Mouse (Mus musculus): Measurements from ENCODE around the gene Cdyl. TPM values are rescaled to one million over a fixed set of nuclear protein-coding genes. Genes with fewer than 3 reads are reported as not detected.

The Cdyl gene
- polyA plus RNA-seq, 1 experiment from 2014 or later = 6.4 TPM

DNA sequence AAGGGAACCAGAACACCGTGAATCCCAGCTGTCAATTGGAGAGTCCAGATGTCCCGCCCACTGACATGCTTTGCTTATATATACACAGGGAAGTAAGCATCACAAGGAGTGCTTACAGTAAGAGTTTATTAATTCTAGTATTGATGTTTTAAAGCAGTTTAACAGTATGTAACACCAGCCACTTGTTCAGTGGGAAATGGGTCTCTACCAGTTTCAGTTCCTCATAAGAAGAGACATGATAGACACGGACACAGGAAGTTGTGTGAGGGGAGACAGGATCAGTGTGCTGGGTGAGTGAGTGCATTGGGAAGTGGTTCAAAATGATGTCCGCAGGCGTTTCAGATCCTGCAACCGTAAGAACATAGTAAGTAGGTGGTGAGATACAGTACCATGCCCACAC, 123.9 kb downstream of the Cdyl start:
- Histone ChIP-seq H3K9me3 (replicated peaks; ENCODE audit: control insufficient read depth, low read length) (no peaks in the 10 kb centered on the region), H3K36me3 (ENCODE audit: control insufficient read depth, insufficient read depth) (no peaks in the 10 kb centered on the region), H3K4me2 (ENCODE audit: low read depth, low read length) (no peak overlapping the region), H3K4me1 (ENCODE audit: control insufficient read depth, insufficient read depth, low read length) (peaks cover 24% of the 10 kb centered on the region), H3K9ac (ENCODE audit: low read length) (no peak overlapping the region), H3K27me3 (ENCODE audit: control insufficient read depth, insufficient read depth, low read length) (no peaks in the 10 kb centered on the region), H3K4me3 (ENCODE audit: low read length) (no peak overlapping the region), H3K27ac (ENCODE audit: low read length) (no peak overlapping the region; the same call in 1 of the 2 replicates)
- WGBS = 71% methylated on average over 6 of the region's 6 CpGs
- ATAC-seq (replicated peaks; ENCODE audit: extremely low read depth, insufficient read depth, low FRiP score) = no peak

DNA sequence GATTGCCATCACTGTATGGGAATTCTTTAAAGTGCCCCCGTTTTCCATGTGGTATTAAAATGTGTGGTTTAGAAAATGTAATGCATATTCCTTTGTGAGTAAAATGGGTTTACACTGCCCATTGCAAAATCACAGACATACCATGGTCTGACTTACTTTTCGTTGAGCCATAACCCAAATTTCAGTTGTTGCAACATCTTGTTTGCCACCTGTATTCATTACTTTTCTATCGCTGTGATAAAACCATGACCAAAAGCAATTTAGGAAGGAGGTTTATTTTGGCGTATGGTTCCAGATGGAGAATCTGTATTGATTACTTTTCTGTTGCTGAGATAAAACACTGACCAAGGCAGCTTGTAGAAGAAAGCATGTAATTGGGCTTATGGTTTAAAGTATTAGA, 124.6 kb downstream of the Cdyl start:
- no peak overlapping the region for H3K9ac ChIP-seq (ENCODE audit: low read length)
- H3K9me3 ChIP-seq (replicated peaks; ENCODE audit: control insufficient read depth, low read length) = no peaks in the 10 kb centered on the region
- WGBS = 94% methylated on average over 4 of the region's 4 CpGs
- H3K27ac ChIP-seq (ENCODE audit: low read length) = no peak overlapping the region
- H3K4me2 ChIP-seq (ENCODE audit: low read depth, low read length) = no peak overlapping the region
- ATAC-seq (replicated peaks; ENCODE audit: extremely low read depth, insufficient read depth, low FRiP score) = no peak
- no peak overlapping the region for H3K4me3 ChIP-seq (ENCODE audit: low read length)
- H3K36me3 ChIP-seq (ENCODE audit: control insufficient read depth, insufficient read depth) = no peaks in the 10 kb centered on the region
- H3K27me3 ChIP-seq (ENCODE audit: control insufficient read depth, insufficient read depth, low read length) = no peaks in the 10 kb centered on the region
- H3K4me1 ChIP-seq (ENCODE audit: control insufficient read depth, insufficient read depth, low read length) = peaks cover 29% of the 10 kb centered on the region

DNA sequence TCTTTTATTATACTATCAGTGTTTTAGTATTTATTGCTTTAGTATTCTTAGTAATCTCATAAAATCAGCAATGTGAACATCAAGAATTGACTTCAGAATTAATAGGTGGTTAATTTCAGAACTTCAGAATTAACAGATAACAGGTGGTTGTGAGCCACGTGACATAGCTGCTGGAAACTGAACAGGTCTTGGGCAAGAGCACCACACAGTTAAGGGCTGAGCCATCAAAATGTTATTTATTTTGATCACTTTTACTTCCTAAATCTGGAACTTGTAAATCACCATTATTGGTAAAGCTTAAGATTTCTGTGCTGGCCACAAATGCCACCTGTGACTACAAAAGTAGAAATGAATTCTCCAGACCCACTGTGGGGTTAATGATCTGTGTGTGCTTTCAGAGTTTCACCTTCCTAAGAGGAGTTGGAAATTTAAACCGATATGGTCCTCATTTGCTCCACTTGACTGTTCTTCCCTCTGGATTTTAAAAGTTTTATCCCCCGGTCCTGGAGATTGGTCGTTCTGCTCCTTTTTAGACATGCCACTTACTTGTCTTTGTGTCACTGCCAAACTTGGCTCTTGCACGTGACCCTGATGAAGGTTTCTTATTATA, 125.8 kb downstream of the Cdyl start:
- Histone ChIP-seq H3K27ac (ENCODE audit: low read length) (no peak overlapping the region), H3K4me1 (ENCODE audit: control insufficient read depth, insufficient read depth, low read length) (peaks cover 37% of the 10 kb centered on the region)
- 53% methylated on average over 5 of the region's 5 CpGs for WGBS

DNA sequence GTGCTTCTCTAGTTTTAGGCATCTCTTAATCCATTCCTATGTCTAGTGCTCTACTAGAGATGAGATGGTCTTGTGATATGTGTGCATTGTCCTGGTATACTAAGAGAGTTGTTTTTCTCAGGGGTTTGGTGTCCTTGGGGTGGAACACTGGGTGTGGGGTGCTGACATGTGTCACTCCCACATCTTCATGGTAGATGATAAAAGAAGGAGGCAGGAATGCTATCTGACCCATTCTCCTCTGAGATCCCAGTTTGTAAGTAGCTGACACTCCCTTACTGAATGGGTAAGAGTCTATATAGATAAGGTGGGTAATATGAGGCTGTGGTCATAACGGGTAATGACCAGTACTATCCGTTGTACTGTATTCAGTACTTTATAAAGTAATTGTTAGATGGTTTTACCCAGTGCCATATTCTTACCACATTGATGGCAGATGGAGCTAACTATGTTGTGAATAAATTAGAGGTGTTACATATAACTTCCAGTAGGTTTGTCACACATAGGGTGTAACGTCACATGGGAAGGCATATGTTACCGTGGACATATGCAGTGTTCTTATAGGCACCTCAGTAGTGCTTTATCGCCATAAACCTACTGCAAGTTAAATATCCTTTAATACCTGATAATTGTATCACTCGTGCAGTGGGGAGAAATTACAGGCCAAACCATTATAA, 127.2 kb downstream of the Cdyl start:
- H3K27me3 ChIP-seq (ENCODE audit: control insufficient read depth, insufficient read depth, low read length) = no peaks in the 10 kb centered on the region
- H3K27ac ChIP-seq (ENCODE audit: low read length) = no peak overlapping the region
- peaks cover 50% of the 10 kb centered on the region for H3K4me1 ChIP-seq (ENCODE audit: control insufficient read depth, insufficient read depth, low read length)
- 68% methylated on average over 6 of the region's 6 CpGs for WGBS
- no peak for ATAC-seq (replicated peaks; ENCODE audit: extremely low read depth, insufficient read depth, low FRiP score)
- no peak overlapping the region for H3K4me2 ChIP-seq (ENCODE audit: low read depth, low read length)
- no peak overlapping the region for H3K4me3 ChIP-seq (ENCODE audit: low read length)
- no peak overlapping the region for H3K9ac ChIP-seq (ENCODE audit: low read length)
- H3K36me3 ChIP-seq (ENCODE audit: control insufficient read depth, insufficient read depth) = no peaks in the 10 kb centered on the region
- no peaks in the 10 kb centered on the region for H3K9me3 ChIP-seq (replicated peaks; ENCODE audit: control insufficient read depth, low read length)

More for the DNA sequence above, 125.8 kb downstream of the Cdyl start:
- Histone ChIP-seq H3K36me3 (ENCODE audit: control insufficient read depth, insufficient read depth) (no peaks in the 10 kb centered on the region), H3K4me2 (ENCODE audit: low read depth, low read length) (no peak overlapping the region), H3K9ac (ENCODE audit: low read length) (no peak overlapping the region), H3K9me3 (replicated peaks; ENCODE audit: control insufficient read depth, low read length) (no peaks in the 10 kb centered on the region), H3K27me3 (ENCODE audit: control insufficient read depth, insufficient read depth, low read length) (no peaks in the 10 kb centered on the region), H3K4me3 (ENCODE audit: low read length) (no peak overlapping the region)
- ATAC-seq (replicated peaks; ENCODE audit: extremely low read depth, insufficient read depth, low FRiP score) = no peak

DNA sequence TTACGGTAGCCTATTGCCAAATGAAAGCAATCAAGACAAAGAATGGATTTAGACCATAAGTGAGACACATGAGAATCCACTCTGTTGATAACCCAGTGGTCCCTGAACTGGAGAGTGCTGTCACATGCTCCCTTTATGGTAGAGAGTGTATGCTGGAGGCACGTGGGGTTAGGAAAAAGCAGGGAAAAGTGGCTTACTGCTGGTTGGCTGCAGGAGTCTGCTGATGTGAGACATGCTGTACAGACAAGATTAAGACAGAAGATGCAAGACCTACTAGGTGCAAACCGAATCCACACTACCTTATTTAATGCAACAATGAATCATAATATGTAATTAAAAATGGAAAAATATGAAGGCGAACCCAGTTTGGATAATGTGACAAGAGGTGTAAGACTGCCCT, 129.9 kb downstream of the Cdyl start:
- Histone ChIP-seq H3K27me3 (ENCODE audit: control insufficient read depth, insufficient read depth, low read length) (no peaks in the 10 kb centered on the region), H3K9ac (ENCODE audit: low read length) (no peak overlapping the region), H3K4me1 (ENCODE audit: control insufficient read depth, insufficient read depth, low read length) (peaks cover 61% of the 10 kb centered on the region), H3K36me3 (ENCODE audit: control insufficient read depth, insufficient read depth) (no peaks in the 10 kb centered on the region), H3K27ac (ENCODE audit: low read length) (no peak overlapping the region), H3K4me2 (ENCODE audit: low read depth, low read length) (no peak overlapping the region), H3K4me3 (ENCODE audit: low read length) (no peak overlapping the region), H3K9me3 (replicated peaks; ENCODE audit: control insufficient read depth, low read length) (no peaks in the 10 kb centered on the region)
- WGBS = 72% methylated on average over 4 of the region's 4 CpGs
- no peak for ATAC-seq (replicated peaks; ENCODE audit: extremely low read depth, insufficient read depth, low FRiP score)

DNA sequence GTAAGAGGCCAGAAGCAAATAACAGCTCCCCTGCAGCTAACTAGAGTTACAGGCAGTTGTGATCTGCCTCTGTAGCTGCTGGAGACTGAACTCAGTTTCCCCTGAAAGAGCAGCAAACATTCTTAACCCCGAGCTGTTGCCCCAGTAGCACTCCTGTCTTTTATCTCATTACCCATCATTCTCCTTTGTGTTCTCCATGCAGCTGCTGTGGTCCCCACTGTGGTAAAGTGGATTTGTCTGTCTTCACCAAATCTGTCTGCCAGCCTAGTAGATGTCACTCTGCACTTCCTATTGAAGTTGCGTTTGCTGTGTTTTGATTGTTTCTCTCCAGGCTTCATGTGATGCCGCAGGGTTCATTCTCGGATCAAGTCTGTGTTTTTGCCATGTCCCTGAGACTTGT, 130.8 kb downstream of the Cdyl start:
- no peak overlapping the region for H3K27ac ChIP-seq (ENCODE audit: low read length)
- no peaks in the 10 kb centered on the region for H3K9me3 ChIP-seq (replicated peaks; ENCODE audit: control insufficient read depth, low read length)
- peaks cover 68% of the 10 kb centered on the region for H3K4me1 ChIP-seq (ENCODE audit: control insufficient read depth, insufficient read depth, low read length)
- H3K27me3 ChIP-seq (ENCODE audit: control insufficient read depth, insufficient read depth, low read length) = no peaks in the 10 kb centered on the region
- no peak overlapping the region for H3K9ac ChIP-seq (ENCODE audit: low read length)
- no peak overlapping the region for H3K4me2 ChIP-seq (ENCODE audit: low read depth, low read length)
- 32% methylated on average over 4 of the region's 4 CpGs for WGBS
- H3K4me3 ChIP-seq (ENCODE audit: low read length) = no peak overlapping the region
- H3K36me3 ChIP-seq (ENCODE audit: control insufficient read depth, insufficient read depth) = no peaks in the 10 kb centered on the region
- no peak for ATAC-seq (replicated peaks; ENCODE audit: extremely low read depth, insufficient read depth, low FRiP score)

DNA sequence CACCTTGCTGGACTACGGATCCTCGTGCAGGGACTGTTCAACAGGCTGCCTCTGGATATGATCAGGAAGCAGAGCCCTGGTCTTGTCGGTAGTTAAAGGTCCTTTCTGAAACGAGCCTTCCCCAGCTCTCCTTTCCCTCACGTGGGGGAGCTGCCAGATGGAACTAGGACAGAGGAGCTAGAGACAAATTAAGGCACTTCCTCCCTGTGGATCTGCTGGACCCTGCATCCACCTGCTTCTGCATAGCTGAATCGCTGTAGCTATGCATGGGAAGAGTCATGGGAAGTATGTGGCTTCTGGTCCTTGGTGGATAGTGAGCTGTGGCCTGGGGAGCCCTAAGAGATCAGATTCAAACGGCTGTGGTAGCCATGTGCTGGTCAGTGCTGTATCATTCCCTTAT, 134.7 kb downstream of the Cdyl start:
- Histone ChIP-seq H3K4me2 (ENCODE audit: low read depth, low read length) (no peak overlapping the region), H3K9ac (ENCODE audit: low read length) (no peak overlapping the region), H3K27ac (ENCODE audit: low read length) (no peak overlapping the region), H3K9me3 (replicated peaks; ENCODE audit: control insufficient read depth, low read length) (no peaks in the 10 kb centered on the region), H3K4me1 (ENCODE audit: control insufficient read depth, insufficient read depth, low read length) (peaks cover 86% of the 10 kb centered on the region), H3K4me3 (ENCODE audit: low read length) (no peak overlapping the region), H3K27me3 (ENCODE audit: control insufficient read depth, insufficient read depth, low read length) (no peaks in the 10 kb centered on the region), H3K36me3 (ENCODE audit: control insufficient read depth, insufficient read depth) (no peaks in the 10 kb centered on the region)
- ATAC-seq (replicated peaks; ENCODE audit: extremely low read depth, insufficient read depth, low FRiP score) = no peak
- 41% methylated on average over 7 of the region's 7 CpGs for WGBS

DNA sequence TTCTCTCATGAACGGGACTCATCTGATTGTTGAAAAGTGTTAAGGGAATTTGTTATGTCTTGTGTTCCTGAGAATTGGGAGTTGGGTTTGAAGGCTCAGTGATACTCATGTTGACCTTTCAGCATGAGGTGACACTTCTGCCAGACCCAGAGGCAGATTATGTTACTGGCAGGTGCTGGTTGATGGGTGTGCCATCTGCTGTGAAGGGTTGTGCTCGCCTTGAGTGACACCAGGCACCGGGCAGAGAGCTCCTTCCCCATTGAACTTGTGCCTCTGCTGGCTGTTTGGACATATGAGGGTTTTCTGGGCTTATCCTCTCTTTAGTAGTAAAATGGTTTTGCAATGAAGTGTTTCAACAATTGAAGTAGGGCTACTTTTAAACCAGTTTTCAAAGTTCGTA, 135.1 kb downstream of the Cdyl start:
- H3K9me3 ChIP-seq (replicated peaks; ENCODE audit: control insufficient read depth, low read length) = no peaks in the 10 kb centered on the region
- H3K27me3 ChIP-seq (ENCODE audit: control insufficient read depth, insufficient read depth, low read length) = no peaks in the 10 kb centered on the region
- 56% methylated on average over 4 of the region's 4 CpGs for WGBS
- no peak overlapping the region for H3K9ac ChIP-seq (ENCODE audit: low read length)
- no peak overlapping the region for H3K4me3 ChIP-seq (ENCODE audit: low read length)
- no peak overlapping the region for H3K4me2 ChIP-seq (ENCODE audit: low read depth, low read length)
- no peak for ATAC-seq (replicated peaks; ENCODE audit: extremely low read depth, insufficient read depth, low FRiP score)
- no peak overlapping the region for H3K27ac ChIP-seq (ENCODE audit: low read length)
- H3K4me1 ChIP-seq (ENCODE audit: control insufficient read depth, insufficient read depth, low read length) = peaks cover 85% of the 10 kb centered on the region
- no peaks in the 10 kb centered on the region for H3K36me3 ChIP-seq (ENCODE audit: control insufficient read depth, insufficient read depth)

DNA sequence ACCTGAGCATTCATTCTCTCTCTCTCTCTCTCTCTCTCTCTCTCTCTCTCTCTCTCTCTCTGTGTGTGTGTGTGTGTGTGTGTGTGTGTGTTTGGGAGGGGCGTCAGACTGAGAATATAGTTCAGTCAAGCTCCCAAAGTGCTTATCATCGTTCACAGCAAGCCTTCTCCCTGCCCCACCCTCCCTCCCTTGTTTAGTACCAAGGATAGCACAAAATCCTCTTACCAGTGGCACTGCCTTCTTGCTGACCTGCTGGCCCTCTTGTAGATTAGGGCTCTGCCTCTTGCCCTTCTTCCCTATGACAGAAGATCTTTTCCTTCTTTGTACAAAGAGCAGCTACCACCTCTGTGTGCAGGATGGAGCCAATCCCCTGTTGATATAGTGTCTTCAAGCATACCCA, 136.3 kb downstream of the Cdyl start:
- ATAC-seq (replicated peaks; ENCODE audit: extremely low read depth, insufficient read depth, low FRiP score) = no peak
- peak overlapping the region; percentile 83 for H3K27ac ChIP-seq (ENCODE audit: low read length)

More for the DNA sequence above, 136.3 kb downstream of the Cdyl start:
- H3K4me3 ChIP-seq (ENCODE audit: low read length) = no peak overlapping the region
- H3K4me2 ChIP-seq (ENCODE audit: low read depth, low read length) = peak overlapping the region; percentile 36
- WGBS = 13% methylated on average over 2 of the region's 2 CpGs
- H3K36me3 ChIP-seq (ENCODE audit: control insufficient read depth, insufficient read depth) = no peaks in the 10 kb centered on the region
- H3K27me3 ChIP-seq (ENCODE audit: control insufficient read depth, insufficient read depth, low read length) = no peaks in the 10 kb centered on the region
- peaks cover 74% of the 10 kb centered on the region for H3K4me1 ChIP-seq (ENCODE audit: control insufficient read depth, insufficient read depth, low read length)
- no peaks in the 10 kb centered on the region for H3K9me3 ChIP-seq (replicated peaks; ENCODE audit: control insufficient read depth, low read length)
- H3K9ac ChIP-seq (ENCODE audit: low read length) = 0 out of 2 replicates have a peak overlapping the region, but pooled peaks have one; percentile 0
